Mouse (Mus musculus): ENCODE measurements around the gene Vrk1. TPM values are rescaled to one million over a fixed set of nuclear protein-coding genes. Genes with fewer than 3 reads are reported as not detected.

Vrk1 gene
- total RNA-seq, 2 experiments from 2014 or later, result 8.3 to 8.4 TPM

- intact Hi-C loops (cut with DNase I), result no loop called here
These were observed 24.2 kb downstream of the Vrk1 start for GRCm38 (mm10) chr12:106034267-106034666.

GRCm38 (mm10) chr12:106034761-106035160, 24.7 kb downstream of the Vrk1 start:
- DNase-seq, result no peak

More at GRCm38 (mm10) chr12:106034267-106034666, 24.2 kb downstream of the Vrk1 start:
- DNase-seq, result no peak

GRCm38 (mm10) chr12:106040259-106040658, 30.2 kb downstream of the Vrk1 start:
- no peak for DNase-seq
- intact Hi-C loops (cut with DNase I), result no loop called here

More at GRCm38 (mm10) chr12:106034761-106035160, 24.7 kb downstream of the Vrk1 start:
- intact Hi-C loops (cut with DNase I), result no loop called here

GRCm38 (mm10) chr12:106046143-106046795, 36.2 kb downstream of the Vrk1 start:
- intact Hi-C loops (cut with DNase I), result no loop called here
- DNase-seq, result no peak

- intact Hi-C loops (cut with DNase I), result no loop called here
- no peak for DNase-seq
These were observed 42.2 kb downstream of the Vrk1 start for GRCm38 (mm10) chr12:106052271-106052670.

GRCm38 (mm10) chr12:106055799-106056198, 45.8 kb downstream of the Vrk1 start:
- peak; percentile 78 to 87 for DNase-seq
- intact Hi-C loops (cut with DNase I), result loop anchor here (1.0 to 5.0 kb wide), 4 partner anchors 73 to 218 kb away; no protein-coding TSS in a partner anchor

- DNase-seq, result no peak
- intact Hi-C loops (cut with DNase I), result loop anchor here (5.0 kb wide), 3 partner anchors 78 to 223 kb away; no protein-coding TSS in a partner anchor
These were observed 50.0 kb downstream of the Vrk1 start for GRCm38 (mm10) chr12:106059873-106060573.

GRCm38 (mm10) chr12:106070434-106071155, 60.6 kb downstream of the Vrk1 start:
- DNase-seq, result no peak
- intact Hi-C loops (cut with DNase I), result no loop called here

GRCm38 (mm10) chr12:106071575-106072166, 61.6 kb downstream of the Vrk1 start:
- DNase-seq, result no peak
- intact Hi-C loops (cut with DNase I), result no loop called here

- intact Hi-C loops (cut with DNase I), result no loop called here
- no peak for DNase-seq
These were observed 64.5 kb downstream of the Vrk1 start for GRCm38 (mm10) chr12:106074371-106075155.

- no peak for DNase-seq
- intact Hi-C loops (cut with DNase I), result no loop called here
These were observed 66.1 kb downstream of the Vrk1 start for GRCm38 (mm10) chr12:106076131-106076530.

GRCm38 (mm10) chr12:106080511-106080910, 70.5 kb downstream of the Vrk1 start:
- intact Hi-C loops (cut with DNase I), result no loop called here
- DNase-seq, result no peak

GRCm38 (mm10) chr12:106080945-106081747, 71.1 kb downstream of the Vrk1 start:
- intact Hi-C loops (cut with DNase I), result no loop called here
- DNase-seq, result no peak

- intact Hi-C loops (cut with DNase I), result no loop called here
- no peak for DNase-seq
These were observed 71.7 kb downstream of the Vrk1 start for GRCm38 (mm10) chr12:106081748-106082140.

- DNase-seq, result no peak
- intact Hi-C loops (cut with DNase I), result no loop called here
These were observed 72.3 kb downstream of the Vrk1 start for GRCm38 (mm10) chr12:106082191-106082957.

- intact Hi-C loops (cut with DNase I), result no loop called here
- no peak for DNase-seq
These were observed 72.9 kb downstream of the Vrk1 start for GRCm38 (mm10) chr12:106082958-106083381.

- intact Hi-C loops (cut with DNase I), result no loop called here
- no peak for DNase-seq
These were observed 74.1 kb downstream of the Vrk1 start for GRCm38 (mm10) chr12:106084126-106084525.

GRCm38 (mm10) chr12:106094827-106095226, 84.8 kb downstream of the Vrk1 start:
- DNase-seq, result no peak
- intact Hi-C loops (cut with DNase I), result no loop called here

- intact Hi-C loops (cut with DNase I), result no loop called here
- no peak for DNase-seq
These were observed 92.0 kb downstream of the Vrk1 start for GRCm38 (mm10) chr12:106102003-106102402.
